Mouse (Mus musculus): Measurements from ENCODE around the gene Hsd3b5.
"Not testable (repeated sequence)": the region's sequence is repeated elsewhere in the genome, so short reads cannot be mapped to it uniquely, and the experiment has no call there.

The Hsd3b5 gene

DNA sequence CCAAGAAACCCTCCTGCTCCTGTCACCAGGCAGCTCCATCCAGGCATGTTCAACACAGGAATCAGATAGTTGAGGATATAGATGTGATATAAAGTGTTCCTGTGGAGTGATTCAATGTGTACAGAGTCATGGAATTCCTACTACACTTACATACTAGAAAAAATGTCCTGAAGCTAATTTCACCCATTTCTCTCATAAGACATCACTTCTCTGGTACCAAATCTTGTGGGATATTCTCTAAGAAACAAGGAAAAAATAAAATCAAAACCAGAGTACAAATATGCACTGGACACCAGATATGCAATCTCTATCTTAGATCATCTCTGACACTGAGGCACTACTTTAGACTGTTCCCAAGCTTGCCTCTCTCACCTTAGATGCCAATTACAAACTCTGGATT, at the start of gene Hsd3b5:
Hsd3b5 (minus strand) TSS at position 101 of the 400 bp plus-strand sequence.
- no peak for DNase-seq (ENCODE audit: extremely low spot score, low read depth, low spot score)

DNA sequence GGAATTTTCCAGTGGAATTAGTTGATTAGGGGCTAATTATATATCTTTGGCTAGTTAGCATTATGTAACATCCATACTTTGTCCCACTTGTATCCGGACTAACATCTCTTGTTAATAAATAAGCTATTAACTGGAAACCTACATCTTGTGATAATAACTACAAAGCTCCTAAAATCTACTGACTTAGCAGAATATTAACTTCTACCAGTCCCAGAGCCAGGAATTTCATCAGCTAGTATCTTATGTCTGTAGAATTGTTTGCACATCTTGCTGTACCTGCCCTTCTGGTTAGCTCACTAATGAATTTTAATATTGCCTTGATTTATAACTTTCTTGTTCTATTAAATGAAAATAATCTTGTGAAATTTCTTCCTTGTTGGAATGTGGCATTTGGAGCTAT, 5.1 kb upstream of the Hsd3b5 start:
- no peak for DNase-seq (ENCODE audit: extremely low spot score, low read depth, low spot score)

DNA sequence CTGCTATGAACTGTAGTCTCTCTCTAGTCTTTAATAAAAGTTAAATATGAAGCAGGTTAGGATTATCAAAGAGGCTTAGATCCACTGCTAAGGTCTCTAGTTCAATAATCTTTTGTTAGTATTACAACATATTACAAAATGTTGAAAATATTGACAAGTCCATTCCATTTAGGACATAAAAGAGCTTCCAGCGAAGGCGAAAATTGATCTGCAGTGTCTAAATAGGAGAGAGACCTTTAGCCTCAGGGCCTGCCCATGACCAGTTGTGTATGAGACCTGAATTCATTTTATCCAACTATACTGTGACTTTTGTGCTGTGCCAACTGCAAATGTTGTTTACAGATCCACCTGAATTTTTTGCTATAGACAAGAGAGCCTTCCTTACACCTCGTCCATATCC, 419 bp downstream of the Hsd3b5 start:
- DNase-seq (ENCODE audit: extremely low spot score, low read depth, low spot score) = no peak

DNA sequence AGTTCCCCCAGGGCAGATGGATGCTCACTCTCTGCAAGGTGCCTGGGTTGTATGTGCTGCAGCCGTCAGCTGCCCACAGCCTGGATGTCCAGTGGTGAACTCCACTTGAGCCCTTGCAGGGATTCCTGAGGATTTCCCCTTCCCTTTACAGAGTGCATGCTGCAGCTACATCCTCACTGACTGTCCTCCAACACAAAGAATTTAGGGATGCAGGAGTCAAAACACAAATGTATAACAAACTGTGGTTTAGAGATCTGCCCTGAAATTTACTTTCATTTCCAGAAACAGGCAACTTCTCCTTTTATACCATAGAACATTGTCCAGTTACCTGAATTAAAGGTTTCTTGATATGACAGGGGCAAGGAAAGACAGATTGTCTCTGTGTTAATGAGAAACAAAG, 13.3 kb downstream of the Hsd3b5 start:
- DNase-seq (ENCODE audit: extremely low spot score, low read depth, low spot score) = not testable (repeated sequence)

DNA sequence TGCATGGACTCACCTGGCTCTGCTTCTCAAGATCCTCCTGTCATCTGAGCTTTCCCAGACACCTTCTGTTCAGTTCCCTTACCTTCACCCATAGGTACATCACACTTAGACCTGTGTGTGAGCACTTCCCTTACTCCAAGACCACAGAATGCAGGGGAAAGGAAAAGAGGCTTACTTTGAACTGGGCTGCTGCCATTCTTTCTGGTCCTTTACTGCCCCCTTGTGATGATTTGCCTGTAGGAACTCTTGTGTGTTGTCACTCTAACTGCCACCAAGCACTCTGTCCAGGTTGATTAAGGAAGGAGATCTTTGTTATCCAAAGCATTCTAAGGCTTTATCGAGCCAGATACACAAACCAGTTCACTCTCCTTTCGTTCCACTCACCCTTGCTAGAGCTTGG, 13.8 kb downstream of the Hsd3b5 start:
- not testable (repeated sequence) for DNase-seq (ENCODE audit: extremely low spot score, low read depth, low spot score)

DNA sequence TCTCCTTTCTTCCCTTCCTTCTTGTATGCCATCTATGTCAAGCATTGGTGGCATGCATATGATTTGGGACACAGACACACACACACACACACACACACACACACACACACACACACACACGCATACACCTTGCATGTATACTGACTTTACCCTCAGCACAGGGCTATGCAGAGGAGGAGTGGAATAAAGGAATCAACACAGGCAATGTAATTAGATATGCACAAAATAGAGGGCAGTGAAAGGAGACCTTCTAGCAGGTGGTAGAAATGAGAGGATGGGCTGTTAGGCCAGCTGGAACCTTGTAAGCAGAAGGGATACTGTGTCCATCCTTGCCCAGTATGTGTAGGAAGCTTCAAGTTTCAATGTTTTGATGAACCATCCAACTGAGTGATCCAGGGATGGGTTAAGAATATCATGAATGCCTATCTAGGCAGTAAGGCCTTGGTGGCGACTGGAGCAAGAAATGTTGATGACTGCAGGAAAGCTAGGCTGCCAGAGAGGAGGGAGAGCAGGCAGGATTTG, 15.6 kb downstream of the Hsd3b5 start:
- DNase-seq (ENCODE audit: extremely low spot score, low read depth, low spot score) = not testable (repeated sequence)

DNA sequence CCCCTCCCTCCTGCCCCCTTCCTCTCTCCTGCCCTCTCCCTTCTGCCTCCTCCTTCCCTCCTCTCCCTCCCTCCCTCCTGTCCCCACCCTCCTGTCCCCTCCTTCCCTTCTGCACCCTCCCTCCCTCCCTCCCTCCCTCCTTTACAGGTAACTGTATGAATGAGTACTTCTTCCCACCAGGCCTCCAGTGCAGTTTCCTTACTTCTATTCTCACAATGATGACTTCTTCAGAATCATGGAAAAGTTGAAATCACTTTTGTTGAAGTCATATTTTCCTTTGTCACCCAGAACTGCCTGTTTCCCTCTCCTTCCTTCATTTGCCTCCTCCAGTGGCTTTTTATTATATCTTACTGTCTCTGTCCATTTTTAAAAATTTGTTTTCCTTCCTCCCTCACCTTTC, 16.1 kb downstream of the Hsd3b5 start:
- DNase-seq (ENCODE audit: extremely low spot score, low read depth, low spot score) = no peak

DNA sequence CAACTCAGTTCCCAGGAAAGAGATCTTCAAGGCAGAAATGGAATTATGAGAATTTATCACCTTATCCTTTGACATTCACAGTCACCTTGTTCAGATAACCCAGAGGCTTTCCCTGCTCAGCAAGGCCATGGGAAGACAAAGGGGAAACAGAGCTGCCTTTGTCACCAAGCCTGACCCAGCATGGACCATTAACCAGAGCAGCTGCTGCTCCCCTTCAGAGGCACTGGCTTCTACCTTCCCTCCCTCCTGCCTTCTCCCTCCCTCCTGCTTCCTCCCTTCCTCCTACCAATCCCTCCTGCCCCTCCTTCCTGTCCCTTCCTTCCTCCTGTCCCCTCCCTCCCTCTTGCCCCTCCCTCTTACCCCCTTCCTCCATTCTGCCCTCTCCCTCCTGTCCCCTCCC, 16.5 kb downstream of the Hsd3b5 start:
- not testable (repeated sequence) for DNase-seq (ENCODE audit: extremely low spot score, low read depth, low spot score)

DNA sequence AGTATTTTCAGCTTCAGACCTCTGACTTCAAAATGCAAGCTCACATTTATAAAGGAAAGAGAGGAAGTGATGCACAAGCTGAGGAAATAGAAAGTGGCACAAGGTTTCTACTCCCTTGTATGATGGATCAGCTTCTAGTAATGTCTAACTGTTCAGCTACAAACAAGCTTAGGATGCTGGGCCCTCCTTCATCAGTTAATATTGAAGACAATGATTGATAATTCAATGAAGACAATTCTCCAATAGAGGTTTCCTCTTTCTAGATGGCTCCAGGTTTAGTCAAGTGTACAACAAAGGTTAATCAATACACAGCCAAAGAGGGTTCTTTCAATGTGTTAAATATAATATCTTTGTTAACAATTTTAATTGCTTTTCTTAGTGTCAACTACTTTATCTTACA, 41.3 kb downstream of the Hsd3b5 start, which contains the start of gene Gm10681:
Gm10681 (minus strand) TSS at position 101 of the 400 bp plus-strand sequence.
- no peak for DNase-seq (ENCODE audit: extremely low spot score, low read depth, low spot score)

DNA sequence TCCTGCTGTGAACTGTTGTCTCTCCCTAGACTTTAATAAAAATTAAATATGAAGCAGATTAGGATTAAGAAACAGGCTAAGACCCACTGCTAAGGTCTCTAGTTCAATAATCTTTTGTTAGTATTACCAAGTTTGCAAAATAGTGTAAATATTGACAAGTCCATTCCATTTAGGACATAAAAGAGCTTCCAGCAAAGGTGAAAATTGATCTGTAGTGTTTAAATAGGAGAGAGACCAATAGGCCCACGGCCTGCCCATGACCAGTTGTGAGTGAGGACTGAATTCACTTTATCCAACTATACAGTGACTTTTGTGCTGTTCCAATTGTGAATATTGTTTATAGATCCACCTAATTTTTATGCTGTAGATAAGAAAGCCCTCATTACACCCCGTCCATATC, 42.3 kb downstream of the Hsd3b5 start:
- DNase-seq (ENCODE audit: extremely low spot score, low read depth, low spot score) = no peak

DNA sequence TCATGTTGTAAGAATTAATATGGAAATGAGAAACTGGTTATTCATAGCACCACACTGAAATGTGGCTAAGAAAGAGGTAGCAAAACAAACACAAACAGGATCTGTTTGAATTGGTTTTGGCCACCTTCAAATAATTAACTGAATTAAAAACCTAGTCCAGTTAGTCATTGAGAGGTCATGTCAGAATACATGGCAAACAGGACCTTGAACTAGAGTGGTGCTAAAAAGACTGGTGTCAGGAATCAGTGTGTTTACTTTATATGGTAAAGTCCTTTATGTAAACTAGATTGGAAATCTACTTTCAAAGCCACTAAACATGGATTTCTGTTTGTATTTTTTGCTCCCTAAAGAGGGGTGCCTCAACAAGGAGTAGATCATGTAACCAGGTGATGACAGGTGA, 47.4 kb downstream of the Hsd3b5 start:
- DNase-seq (ENCODE audit: extremely low spot score, low read depth, low spot score) = not testable (repeated sequence)

DNA sequence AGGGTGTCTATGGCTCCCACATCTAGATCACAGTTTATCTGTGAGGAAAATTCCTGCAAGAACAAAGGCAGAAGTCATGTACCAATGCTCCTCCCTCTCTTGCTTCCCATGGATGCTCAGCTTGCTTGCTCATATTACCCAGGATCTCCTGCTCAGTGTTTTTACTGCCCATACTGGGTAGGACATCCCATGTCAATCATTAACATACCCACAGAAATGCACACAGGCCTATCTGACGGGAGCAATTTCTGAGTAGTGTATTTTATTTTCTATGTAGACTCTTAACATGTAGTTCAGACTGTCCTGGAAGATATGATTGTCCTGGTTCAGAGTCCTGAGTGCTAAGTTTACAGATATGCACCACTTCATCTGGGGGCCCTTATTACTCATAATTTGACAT, 47.9 kb downstream of the Hsd3b5 start:
- DNase-seq (ENCODE audit: extremely low spot score, low read depth, low spot score) = not testable (repeated sequence)

DNA sequence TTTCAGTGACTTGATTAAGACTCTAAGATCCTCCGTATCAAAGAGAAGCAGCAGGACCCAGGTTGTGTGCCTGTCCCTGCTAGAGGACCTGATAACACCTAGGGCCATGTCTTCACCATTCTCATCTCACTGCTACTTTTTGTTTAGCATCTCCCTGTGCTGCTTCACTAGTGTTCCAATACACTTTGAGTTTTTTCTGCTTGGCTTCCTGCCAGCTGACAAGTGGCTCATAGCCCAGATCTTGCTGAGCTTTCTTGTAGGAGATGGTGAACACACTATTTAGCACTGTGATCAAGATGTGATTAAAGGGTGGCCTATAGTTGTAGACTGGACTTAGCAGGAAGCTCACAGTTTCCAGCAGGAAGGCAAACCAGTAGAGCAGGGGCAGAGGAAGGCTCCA, 49.0 kb downstream of the Hsd3b5 start:
- DNase-seq (ENCODE audit: extremely low spot score, low read depth, low spot score) = not testable (repeated sequence)
